Mouse (Mus musculus): ENCODE measurements around the gene Ppa1. TPM values are rescaled to one million over a fixed set of nuclear protein-coding genes. Genes with fewer than 3 reads are reported as not detected.

Gene Ppa1
- total RNA-seq, 2 experiments from 2014 or later = 106 to 114 TPM

GRCm38 (mm10) chr10:61632445-61632844 lies 15.9 kb upstream of the Ppa1 start:
- intact Hi-C loops (cut with DNase I) = no loop called here
- no peak for DNase-seq (ENCODE audit: low spot score in 2 of 2)

GRCm38 (mm10) chr10:61637055-61637454 lies 11.3 kb upstream of the Ppa1 start:
- intact Hi-C loops (cut with DNase I) = no loop called here
- DNase-seq (ENCODE audit: low spot score in 2 of 2) = no peak

DNA sequence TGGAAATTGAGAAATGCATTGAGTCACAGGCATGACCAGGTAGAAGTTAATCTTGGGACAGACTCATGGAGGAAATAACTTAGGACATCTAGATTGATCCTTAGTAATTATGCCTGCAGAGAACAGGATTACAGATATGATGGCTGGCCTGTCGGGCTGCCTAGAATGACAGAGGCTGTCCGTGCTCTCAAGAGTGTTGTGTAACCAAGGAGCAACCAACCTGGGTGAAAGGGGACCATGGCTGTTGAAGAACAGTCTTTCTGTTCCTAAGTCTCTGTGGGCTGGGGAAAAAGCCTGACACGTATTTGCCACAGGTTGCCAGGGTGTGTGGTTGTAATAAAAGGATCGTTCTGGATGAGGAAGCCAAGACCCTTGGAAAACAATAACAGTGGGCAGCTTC lies 8.0 kb upstream of the Ppa1 start:
- DNase-seq (ENCODE audit: low spot score in 2 of 2) = no peak
- intact Hi-C loops (cut with DNase I) = no loop called here

DNA sequence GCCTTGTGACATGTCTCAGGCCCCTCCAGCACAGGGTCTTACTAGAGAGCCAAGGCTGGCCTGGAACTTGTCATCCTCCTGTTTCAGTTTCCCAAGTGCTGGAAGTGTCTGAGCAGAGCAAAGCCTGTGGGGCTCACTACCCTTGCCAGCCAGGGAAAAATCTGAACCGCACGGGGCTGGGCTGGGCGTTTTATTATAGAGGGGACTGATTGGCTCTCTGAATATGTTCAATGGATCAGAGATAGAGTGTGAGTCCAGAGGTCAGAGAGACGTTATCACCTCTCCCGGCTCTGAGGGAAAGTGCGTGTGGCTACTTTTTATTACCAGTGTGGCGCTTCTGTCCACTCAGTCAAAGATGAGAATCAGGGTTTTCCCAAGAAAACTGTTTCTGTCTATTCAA lies 1.8 kb upstream of the Ppa1 start:
- no peak for DNase-seq (ENCODE audit: low spot score in 2 of 2)

DNA sequence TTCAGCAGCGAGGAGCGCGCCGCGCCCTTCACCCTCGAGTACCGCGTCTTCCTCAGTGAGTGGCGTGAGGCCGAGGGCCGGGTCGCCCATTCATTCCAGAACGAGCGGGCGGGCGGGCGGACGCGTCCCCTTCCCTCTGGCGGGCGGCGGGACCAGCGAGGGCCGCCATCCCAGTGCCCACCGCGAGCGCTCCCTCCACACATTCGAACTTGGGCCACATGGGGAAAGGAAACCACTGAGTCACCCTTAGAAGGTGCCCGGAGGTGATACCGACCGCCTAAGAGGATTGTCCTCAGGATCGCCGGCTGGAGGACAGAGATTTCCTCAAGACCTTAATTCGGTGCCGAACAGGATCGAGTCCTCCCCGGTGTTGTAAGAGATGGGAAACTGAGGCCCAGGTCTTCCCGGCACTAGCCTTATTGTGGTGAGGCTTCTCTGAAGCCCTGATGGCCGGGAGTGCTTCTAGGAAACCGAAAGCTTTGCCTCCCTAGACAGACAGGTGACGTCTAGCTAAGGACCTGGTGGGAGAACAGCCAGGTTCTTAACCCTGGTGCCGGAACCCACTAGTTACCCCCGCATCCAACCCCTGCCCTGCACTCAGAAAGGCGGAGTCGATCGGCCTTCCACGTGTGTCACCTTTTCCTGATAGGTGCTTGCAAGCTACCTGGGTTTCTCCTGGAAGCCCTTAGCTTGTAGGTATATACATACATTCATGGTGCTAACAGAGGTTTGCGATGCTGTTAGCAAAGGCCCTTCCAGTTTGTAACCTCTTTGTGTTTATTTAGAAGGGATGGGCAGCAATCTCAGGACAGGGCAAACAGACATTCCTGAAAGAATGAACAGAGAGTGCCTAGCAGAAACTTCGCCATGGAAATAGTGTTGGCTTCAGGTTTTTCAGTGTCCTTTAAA lies 639 bp downstream of the Ppa1 start:
- DNase-seq (ENCODE audit: low spot score in 2 of 2) = peak in 1 of 2 experiments; percentile 14
- intact Hi-C loops (cut with DNase I) = loop anchor here (2.0 to 5.0 kb wide), 3 partner anchors 22 to 172 kb away; partner anchors contain the start of gene Lrrc20

More for the DNA sequence above, 1.8 kb upstream of the Ppa1 start:
- intact Hi-C loops (cut with DNase I) = loop anchor here (5.0 kb wide), 2 partner anchors 154 to 169 kb away; partner anchors contain the start of gene Lrrc20

DNA sequence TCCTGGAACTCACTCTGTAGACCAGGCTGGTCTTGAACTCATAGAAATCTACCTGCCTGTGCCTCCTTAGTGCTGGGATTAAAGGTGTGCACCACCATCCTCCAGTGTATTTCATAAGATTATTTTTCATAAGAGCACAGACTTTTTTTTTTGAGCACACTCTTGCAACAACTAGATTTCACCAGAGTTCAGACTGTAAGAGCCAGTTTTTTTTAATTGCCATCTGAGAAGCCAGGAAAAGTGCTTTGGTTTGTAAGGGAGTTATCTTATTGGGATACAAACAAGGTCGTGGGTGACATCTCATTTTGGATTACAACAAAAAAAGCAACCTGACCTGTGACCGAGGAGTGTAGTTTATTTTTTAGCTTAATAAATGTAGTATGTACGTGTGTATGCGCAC lies 5.8 kb downstream of the Ppa1 start:
- no peak for DNase-seq (ENCODE audit: low spot score in 2 of 2)
- intact Hi-C loops (cut with DNase I) = loop anchor here (10.0 kb wide), 1 partner anchor 449 kb away; no protein-coding TSS in a partner anchor

- intact Hi-C loops (cut with DNase I) = loop anchor here (10.0 kb wide), 1 partner anchor 450 kb away; no protein-coding TSS in a partner anchor
- no peak for DNase-seq (ENCODE audit: low spot score in 2 of 2)
These were observed 6.3 kb downstream of the Ppa1 start for GRCm38 (mm10) chr10:61654691-61655090.

- intact Hi-C loops (cut with DNase I) = loop anchor here (10.0 kb wide), 1 partner anchor 450 kb away; no protein-coding TSS in a partner anchor
- DNase-seq (ENCODE audit: low spot score in 2 of 2) = no peak
These were observed 6.8 kb downstream of the Ppa1 start for GRCm38 (mm10) chr10:61655188-61655587.

- DNase-seq (ENCODE audit: low spot score in 2 of 2) = no peak
These were observed 8.9 kb downstream of the Ppa1 start for GRCm38 (mm10) chr10:61656928-61657882.

GRCm38 (mm10) chr10:61657985-61658384 lies 9.6 kb downstream of the Ppa1 start:
- DNase-seq (ENCODE audit: low spot score in 2 of 2) = peak in 1 of 2 experiments; percentile 16
- intact Hi-C loops (cut with DNase I) = loop anchor here (2.0 to 10.0 kb wide), 3 partner anchors 55 to 453 kb away; no protein-coding TSS in a partner anchor

More at GRCm38 (mm10) chr10:61656928-61657882, 8.9 kb downstream of the Ppa1 start:
- intact Hi-C loops (cut with DNase I) = loop anchor here (1.0 to 10.0 kb wide), 3 partner anchors 50 to 452 kb away; no protein-coding TSS in a partner anchor

GRCm38 (mm10) chr10:61661887-61662286 lies 13.5 kb downstream of the Ppa1 start:
- intact Hi-C loops (cut with DNase I) = no loop called here
- no peak for DNase-seq (ENCODE audit: low spot score in 2 of 2)

DNA sequence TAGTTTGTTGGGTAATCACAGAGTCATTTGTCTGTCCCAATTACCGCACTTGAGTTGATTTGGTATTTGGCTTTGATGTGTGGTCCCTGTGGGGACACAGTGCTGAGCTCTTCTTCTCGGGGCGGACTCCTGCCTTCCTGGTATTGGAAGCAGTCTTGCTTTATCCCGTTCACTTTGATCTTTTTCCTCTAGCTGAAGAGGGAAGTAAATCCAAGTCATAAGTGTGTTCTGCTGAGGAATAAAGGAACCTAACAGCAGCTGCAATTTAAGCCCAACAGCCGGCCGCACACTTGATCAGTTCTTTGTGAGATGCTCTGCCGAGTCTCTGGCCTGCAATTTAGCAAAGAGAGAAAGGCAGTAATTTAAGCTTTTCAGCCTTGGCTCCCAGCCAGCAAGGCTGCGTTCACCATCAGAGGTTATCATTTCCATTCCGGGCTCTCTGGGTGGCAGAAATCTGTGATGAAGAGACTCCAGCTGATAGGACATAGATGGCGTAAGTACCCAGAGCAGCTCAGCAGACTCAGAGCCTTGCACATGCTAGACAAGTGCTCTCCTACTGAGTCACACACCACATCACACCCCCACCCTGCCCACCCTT lies 14.1 kb downstream of the Ppa1 start:
- peak; percentile 22 to 40 for DNase-seq (ENCODE audit: low spot score in 2 of 2)
- intact Hi-C loops (cut with DNase I) = no loop called here

DNA sequence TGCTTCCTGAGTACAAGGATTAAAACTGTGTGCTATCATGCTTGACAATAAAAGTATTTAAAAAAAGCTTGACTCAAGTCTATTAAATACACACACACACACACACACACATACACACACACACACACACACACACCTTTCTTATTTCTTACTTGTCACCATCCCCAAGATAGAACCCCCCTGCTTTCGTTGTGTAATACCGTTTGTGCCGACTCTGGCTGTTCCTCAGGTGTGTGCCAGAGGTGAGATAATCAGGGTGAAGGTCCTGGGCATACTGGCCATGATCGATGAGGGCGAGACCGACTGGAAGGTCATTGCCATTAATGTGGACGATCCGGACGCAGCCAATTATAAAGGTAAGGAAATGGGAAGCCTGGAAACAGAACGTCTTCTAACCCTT lies 16.8 kb downstream of the Ppa1 start:
- no peak for DNase-seq (ENCODE audit: low spot score in 2 of 2)
- intact Hi-C loops (cut with DNase I) = no loop called here

GRCm38 (mm10) chr10:61665651-61666050 lies 17.3 kb downstream of the Ppa1 start:
- DNase-seq (ENCODE audit: low spot score in 2 of 2) = no peak
- intact Hi-C loops (cut with DNase I) = no loop called here

DNA sequence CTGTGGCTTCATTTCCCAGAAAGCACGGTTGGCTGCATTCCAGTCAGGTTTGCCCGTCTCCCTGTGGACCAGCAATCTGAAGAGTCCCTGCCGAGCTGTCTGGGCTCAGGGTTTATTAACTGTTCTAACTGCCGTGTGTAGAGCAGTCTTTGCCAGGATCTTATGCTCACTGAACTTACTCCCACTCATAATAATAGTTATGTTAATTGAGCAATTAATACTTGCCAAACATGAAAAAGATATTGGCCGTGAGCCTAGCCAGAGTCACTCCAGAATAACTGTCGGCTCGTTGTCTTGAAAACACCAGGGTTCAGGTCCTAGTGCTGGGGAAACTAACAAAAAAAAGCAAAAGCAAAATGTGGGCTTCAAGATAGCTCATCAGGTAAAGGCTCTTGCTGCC lies 20.9 kb downstream of the Ppa1 start:
- no peak for DNase-seq (ENCODE audit: low spot score in 2 of 2)
- intact Hi-C loops (cut with DNase I) = no loop called here

GRCm38 (mm10) chr10:61669896-61670295 lies 21.5 kb downstream of the Ppa1 start:
- no peak for DNase-seq (ENCODE audit: low spot score in 2 of 2)
- intact Hi-C loops (cut with DNase I) = no loop called here

DNA sequence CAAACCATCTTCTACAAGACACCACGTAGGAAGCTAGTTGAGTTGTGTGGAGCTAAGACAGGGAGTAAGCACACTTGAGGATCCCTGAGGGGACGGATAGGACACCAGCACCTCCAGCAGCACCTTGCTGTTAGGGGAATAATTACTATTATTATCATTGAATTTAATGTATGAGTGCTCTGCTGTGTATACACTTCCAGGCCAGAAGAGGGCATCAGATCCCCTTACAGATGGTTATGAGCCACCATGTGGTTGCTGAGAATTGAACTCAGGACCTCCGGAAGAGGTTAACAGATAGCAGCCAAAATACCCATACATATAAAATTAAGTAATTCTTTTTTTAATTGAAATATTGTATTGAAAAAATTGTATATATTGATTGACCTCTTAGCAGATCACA lies 22.4 kb downstream of the Ppa1 start:
- intact Hi-C loops (cut with DNase I) = no loop called here
- no peak for DNase-seq (ENCODE audit: low spot score in 2 of 2)

GRCm38 (mm10) chr10:61675935-61676334 lies 27.6 kb downstream of the Ppa1 start:
- intact Hi-C loops (cut with DNase I) = no loop called here
- no peak for DNase-seq (ENCODE audit: low spot score in 2 of 2)

DNA sequence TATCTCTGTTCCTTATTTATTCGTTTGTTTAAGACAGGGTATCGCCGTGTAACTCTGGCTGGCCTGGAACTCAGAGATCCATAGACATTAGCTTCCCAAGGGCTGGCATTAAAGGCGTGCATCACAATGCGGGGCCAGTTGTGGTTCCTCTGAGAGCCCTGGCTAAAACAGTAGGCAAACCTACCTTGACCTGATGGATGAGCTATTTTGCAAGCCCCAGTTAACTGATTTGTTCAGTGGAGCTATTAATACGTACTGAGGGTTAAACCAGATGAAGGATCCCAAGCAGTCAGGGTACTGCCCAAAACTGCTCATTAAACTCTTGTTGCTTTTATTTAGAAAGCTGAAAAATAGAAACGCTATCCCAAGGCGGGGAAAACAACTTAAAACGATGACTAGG lies 31.2 kb downstream of the Ppa1 start:
- intact Hi-C loops (cut with DNase I) = no loop called here
- no peak for DNase-seq (ENCODE audit: low spot score in 2 of 2)

Data from left cerebral cortex, postnatal 25 days (tissue).